Mouse (Mus musculus) testis, adult 2 months (tissue): ENCODE measurements at regions not wholly inside any gene's neighbourhood (a gene's known extent, or its start where the extent isn't known, plus 50 kb on each side); places are given as distances from the start of the nearest gene placed in this dataset.

ENCODE experiments used
- CTCF ChIP-seq: fragments of 200-500 bp; IDR thresholded peaks from 2 replicates; pipeline ENCODE4 v1.5.1; 2012; ENCODE audit warnings: low read depth, mild to moderate bottlenecking, inconsistent platforms, low read length, moderate library complexity; ENCODE audit not compliant: control insufficient read depth, insufficient read depth, insufficient replicate concordance
- POLR2A ChIP-seq: fragments of 200-500 bp; IDR thresholded peaks from 2 replicates; pipeline ENCODE4 v1.6.1; 2012; ENCODE audit warnings: low read depth, mild to moderate bottlenecking, inconsistent platforms, low read length, moderate library complexity; ENCODE audit not compliant: control insufficient read depth

DNA sequence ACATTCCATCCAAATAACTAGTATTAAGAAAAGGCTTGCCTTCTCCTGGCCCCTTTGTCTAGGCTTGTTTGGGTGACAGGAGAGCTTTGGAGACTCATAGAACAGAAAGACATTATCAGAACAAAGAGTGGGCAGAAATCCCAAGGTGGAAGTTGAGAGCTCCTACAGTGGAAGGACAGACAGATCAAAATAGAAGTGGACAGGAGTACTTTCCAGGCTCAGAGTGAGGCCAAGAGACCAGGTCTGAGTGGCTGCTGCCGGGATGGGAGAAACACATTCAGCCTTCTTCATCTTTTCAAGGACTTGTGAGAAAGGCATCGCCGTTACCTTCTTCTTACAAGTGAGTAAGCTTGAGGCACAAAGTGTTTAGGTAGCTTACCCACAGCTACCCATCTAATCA lies 197.5 kb downstream of the Fam43a start:
- no peak for TF ChIP-seq POLR2A
- TF ChIP-seq CTCF: no peak
